Mouse (Mus musculus): Measurements from ENCODE around the gene Calm1. TPM values are rescaled to one million over a fixed set of nuclear protein-coding genes. Genes with fewer than 3 reads are reported as not detected.

The Calm1 gene
- 39.8 and 55.7 TPM in 2 replicates for polyA plus RNA-seq (2012)

- TF ChIP-seq TAL1 (IDR thresholded peaks at IDR 0.05; ENCODE audit: low read length) (no peak), GATA1 (IDR thresholded peaks at IDR 0.05; ENCODE audit: low read length) (no peak)
- peaks cover 2% of the 10 kb centered on the region; the same call in 1 of the 2 replicates for H3K27me3 ChIP-seq (ENCODE audit: control insufficient read depth)
Observed at GRCm38 (mm10) chr12:100198967-100199660, at the start of gene Calm1. Calm1 (plus strand) TSS chr12:100199435.

GRCm38 (mm10) chr12:100152466-100152865, 46.8 kb upstream of the Calm1 start:
- no peak overlapping the region for H3K4me3 ChIP-seq (replicated peaks)
- H3K36me3 ChIP-seq (ENCODE audit: control insufficient read depth) = peaks cover 56% of the 10 kb centered on the region
- H3K9me3 ChIP-seq (ENCODE audit: control insufficient read depth, low read length) = no peaks in the 10 kb centered on the region
- no peak for TF ChIP-seq GATA1 (IDR thresholded peaks at IDR 0.05; ENCODE audit: low read length)
- TF ChIP-seq TAL1 (IDR thresholded peaks at IDR 0.05; ENCODE audit: low read length) = no peak
- no peaks in the 10 kb centered on the region for H3K27me3 ChIP-seq (ENCODE audit: control insufficient read depth)
- 0 out of 2 replicates have a peak, but pooled peaks cover 2% of the 10 kb centered on the region for H3K4me1 ChIP-seq (ENCODE audit: control insufficient read depth)

More at GRCm38 (mm10) chr12:100198967-100199660, at the start of gene Calm1:
- Histone ChIP-seq H3K4me1 (ENCODE audit: control insufficient read depth) (peaks cover 42% of the 10 kb centered on the region), H3K9me3 (ENCODE audit: control insufficient read depth, low read length) (no peaks in the 10 kb centered on the region), H3K36me3 (ENCODE audit: control insufficient read depth) (peaks cover 20% of the 10 kb centered on the region), H3K4me3 (replicated peaks) (peak within 1 kb of the TSS; percentile 95)

GRCm38 (mm10) chr12:100159261-100159975, 39.8 kb upstream of the Calm1 start, which contains the start of gene Nrde2:
Nrde2 (minus strand) TSS chr12:100159653.
- no peak for TF ChIP-seq GATA1 (IDR thresholded peaks at IDR 0.05; ENCODE audit: low read length)
- TF ChIP-seq TAL1 (IDR thresholded peaks at IDR 0.05; ENCODE audit: low read length) = no peak
- Histone ChIP-seq H3K36me3 (ENCODE audit: control insufficient read depth) (peaks cover 10% of the 10 kb centered on the region), H3K4me3 (replicated peaks) (peak within 1 kb of the TSS; percentile 84), H3K27me3 (ENCODE audit: control insufficient read depth) (no peaks in the 10 kb centered on the region), H3K9me3 (ENCODE audit: control insufficient read depth, low read length) (no peaks in the 10 kb centered on the region), H3K4me1 (ENCODE audit: control insufficient read depth) (peaks cover 24% of the 10 kb centered on the region)

GRCm38 (mm10) chr12:100164991-100165500, 34.2 kb upstream of the Calm1 start:
- Histone ChIP-seq H3K9me3 (ENCODE audit: control insufficient read depth, low read length) (no peaks in the 10 kb centered on the region), H3K36me3 (ENCODE audit: control insufficient read depth) (no peaks in the 10 kb centered on the region), H3K27me3 (ENCODE audit: control insufficient read depth) (peaks cover 2% of the 10 kb centered on the region; the same call in 1 of the 2 replicates), H3K4me3 (replicated peaks) (no peak overlapping the region), H3K4me1 (ENCODE audit: control insufficient read depth) (peaks cover 14% of the 10 kb centered on the region)
- TF ChIP-seq GATA1 (IDR thresholded peaks at IDR 0.05; ENCODE audit: low read length) (no peak), TAL1 (IDR thresholded peaks at IDR 0.05; ENCODE audit: low read length) (no peak)

- H3K9me3 ChIP-seq (ENCODE audit: control insufficient read depth, low read length) = no peaks in the 10 kb centered on the region
- H3K27me3 ChIP-seq (ENCODE audit: control insufficient read depth) = peaks cover 2% of the 10 kb centered on the region; the same call in 1 of the 2 replicates
- no peak for TF ChIP-seq TAL1 (IDR thresholded peaks at IDR 0.05; ENCODE audit: low read length)
- H3K36me3 ChIP-seq (ENCODE audit: control insufficient read depth) = no peaks in the 10 kb centered on the region
- no peak overlapping the region for H3K4me3 ChIP-seq (replicated peaks)
- H3K4me1 ChIP-seq (ENCODE audit: control insufficient read depth) = peaks cover 12% of the 10 kb centered on the region
Observed at GRCm38 (mm10) chr12:100166177-100166576, 33.1 kb upstream of the Calm1 start.

GRCm38 (mm10) chr12:100166939-100167338, 32.3 kb upstream of the Calm1 start:
- Histone ChIP-seq H3K36me3 (ENCODE audit: control insufficient read depth) (no peaks in the 10 kb centered on the region), H3K27me3 (ENCODE audit: control insufficient read depth) (peaks cover 2% of the 10 kb centered on the region; the same call in 1 of the 2 replicates), H3K4me3 (replicated peaks) (no peak overlapping the region), H3K4me1 (ENCODE audit: control insufficient read depth) (peaks cover 12% of the 10 kb centered on the region), H3K9me3 (ENCODE audit: control insufficient read depth, low read length) (no peaks in the 10 kb centered on the region)
- TF ChIP-seq TAL1 (IDR thresholded peaks at IDR 0.05; ENCODE audit: low read length) (no peak), GATA1 (IDR thresholded peaks at IDR 0.05; ENCODE audit: low read length) (no peak)

GRCm38 (mm10) chr12:100167502-100167901, 31.7 kb upstream of the Calm1 start:
- no peak for TF ChIP-seq GATA1 (IDR thresholded peaks at IDR 0.05; ENCODE audit: low read length)
- TF ChIP-seq TAL1 (IDR thresholded peaks at IDR 0.05; ENCODE audit: low read length) = no peak
- Histone ChIP-seq H3K4me1 (ENCODE audit: control insufficient read depth) (peaks cover 12% of the 10 kb centered on the region), H3K36me3 (ENCODE audit: control insufficient read depth) (no peaks in the 10 kb centered on the region), H3K27me3 (ENCODE audit: control insufficient read depth) (peaks cover 2% of the 10 kb centered on the region; the same call in 1 of the 2 replicates), H3K9me3 (ENCODE audit: control insufficient read depth, low read length) (no peaks in the 10 kb centered on the region), H3K4me3 (replicated peaks) (no peak overlapping the region)

GRCm38 (mm10) chr12:100167931-100168871, 31.0 kb upstream of the Calm1 start:
- peaks cover 2% of the 10 kb centered on the region; the same call in 1 of the 2 replicates for H3K27me3 ChIP-seq (ENCODE audit: control insufficient read depth)
- no peak for TF ChIP-seq GATA1 (IDR thresholded peaks at IDR 0.05; ENCODE audit: low read length)
- no peak for TF ChIP-seq TAL1 (IDR thresholded peaks at IDR 0.05; ENCODE audit: low read length)
- H3K9me3 ChIP-seq (ENCODE audit: control insufficient read depth, low read length) = no peaks in the 10 kb centered on the region
- H3K4me3 ChIP-seq (replicated peaks) = peak overlapping the region; percentile 30
- H3K36me3 ChIP-seq (ENCODE audit: control insufficient read depth) = no peaks in the 10 kb centered on the region
- peaks cover 12% of the 10 kb centered on the region for H3K4me1 ChIP-seq (ENCODE audit: control insufficient read depth)

All from erythroblast, embryonic 14.5 days (primary cell).